Mouse (Mus musculus) megakaryocyte progenitor cell, adult 5-6 weeks (primary cell): ENCODE measurements at regions not wholly inside any gene's neighbourhood (a gene's known extent, or its start where the extent isn't known, plus 50 kb on each side); places are given as distances from the start of the nearest gene placed in this dataset.
A peak's percentile ranks its signal among the peaks of the same experiment; 100 is the strongest.

ENCODE experiments used
- ATAC-seq: replicated peaks from 2 replicates; pipeline ENCODE4 v1.8.0; 2016; ENCODE audit warnings: mild to moderate bottlenecking, moderate TSS enrichment, inconsistent platforms; ENCODE audit not compliant: poor library complexity

DNA sequence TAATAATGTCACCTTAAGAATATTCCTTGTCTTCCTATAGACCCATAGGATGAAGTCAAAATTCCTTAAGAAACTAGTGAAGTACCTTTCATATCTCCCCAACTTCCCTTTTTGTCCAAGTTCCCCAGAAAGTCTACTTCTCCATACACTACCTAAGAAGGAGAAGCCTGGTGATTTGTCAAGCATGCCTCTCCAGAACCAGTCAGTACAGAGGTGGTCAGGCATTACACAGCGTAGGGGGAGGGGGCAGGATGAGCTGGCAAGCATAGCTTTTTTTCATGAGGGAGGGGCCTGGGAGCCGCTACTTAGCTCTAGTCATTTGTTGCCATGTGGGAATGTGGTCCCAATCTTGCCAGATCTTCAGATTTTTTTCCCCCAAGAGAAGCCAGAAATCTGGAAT lies 54.0 kb upstream of the Satb2 start:
- peak; percentile 71 for ATAC-seq

DNA sequence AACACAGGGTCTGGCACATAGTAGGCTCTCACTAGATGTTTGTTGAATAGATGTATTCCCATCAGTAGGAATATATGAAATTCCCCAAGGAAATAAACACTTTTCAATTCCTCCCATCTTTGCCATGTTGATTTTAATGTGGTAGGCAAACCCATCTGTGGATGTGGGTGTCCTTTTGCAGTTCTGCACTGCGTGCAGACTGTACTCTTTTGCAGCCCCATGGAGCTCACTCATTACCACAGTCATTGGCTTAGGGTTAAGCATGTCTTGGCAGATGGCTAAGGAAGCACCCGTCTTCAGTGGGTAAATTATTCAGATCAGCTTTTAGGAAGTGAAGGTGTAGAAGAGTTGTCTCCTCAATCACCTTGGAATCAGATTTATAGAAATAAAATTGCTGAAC lies 54.8 kb upstream of the Satb2 start:
- ATAC-seq: no peak

DNA sequence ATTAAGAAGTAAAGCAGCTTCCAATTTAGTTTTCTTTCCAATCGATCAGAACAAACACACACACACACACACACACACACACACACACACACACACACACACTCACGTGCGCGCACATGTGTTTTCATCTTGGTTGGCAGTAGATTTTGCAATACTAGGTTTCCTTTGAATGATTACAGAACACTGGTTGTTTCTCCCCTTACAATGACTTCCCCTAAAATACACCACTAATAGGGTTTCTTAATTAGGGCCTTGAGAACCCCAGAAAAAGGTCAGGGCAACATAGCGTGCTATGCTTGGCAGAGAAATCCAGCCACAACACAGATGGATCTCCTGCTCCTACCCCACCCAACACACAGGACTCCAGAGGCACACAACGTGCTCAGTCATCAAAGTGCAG lies 56.0 kb upstream of the Satb2 start:
- ATAC-seq: peak; percentile 80

DNA sequence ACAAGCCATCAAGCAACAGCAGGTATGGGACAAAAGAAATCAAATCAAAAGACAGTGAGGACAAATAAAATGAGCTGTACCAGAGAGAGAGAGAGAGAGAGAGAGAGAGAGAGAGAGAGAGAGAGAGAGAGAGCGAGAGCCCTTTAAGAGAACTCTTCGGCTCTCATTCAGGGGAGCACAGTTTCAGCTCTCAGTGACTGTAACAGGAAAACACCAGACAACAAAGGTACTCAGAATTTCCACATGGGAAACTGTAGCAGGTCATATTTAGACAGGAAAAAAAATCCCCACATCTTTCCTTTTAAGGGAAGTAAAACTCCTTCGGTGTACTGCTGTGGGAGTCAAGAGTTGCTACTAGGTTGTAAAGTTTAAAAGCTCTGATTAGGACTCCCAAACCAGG lies 57.9 kb upstream of the Satb2 start:
- no peak for ATAC-seq

DNA sequence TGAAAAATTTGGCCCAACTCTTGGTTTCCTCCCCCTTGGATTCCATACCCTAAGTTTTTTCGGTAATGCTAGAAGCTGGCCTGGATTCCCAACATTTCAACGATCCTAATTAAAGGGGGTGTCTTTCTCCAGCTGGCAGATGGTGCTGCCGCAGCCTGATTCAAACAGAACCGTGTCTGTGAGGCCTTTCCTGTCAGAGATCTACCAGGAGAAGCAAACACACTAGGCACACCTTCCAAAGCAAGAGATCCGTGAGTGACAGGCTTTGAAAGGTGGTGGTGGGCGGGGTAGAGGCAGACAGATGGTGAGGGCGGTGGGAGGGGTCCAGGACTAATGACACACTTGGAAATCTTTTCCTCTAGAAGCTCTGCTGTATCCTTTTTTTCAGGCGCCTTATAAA lies 61.8 kb upstream of the Satb2 start:
- ATAC-seq: no peak

DNA sequence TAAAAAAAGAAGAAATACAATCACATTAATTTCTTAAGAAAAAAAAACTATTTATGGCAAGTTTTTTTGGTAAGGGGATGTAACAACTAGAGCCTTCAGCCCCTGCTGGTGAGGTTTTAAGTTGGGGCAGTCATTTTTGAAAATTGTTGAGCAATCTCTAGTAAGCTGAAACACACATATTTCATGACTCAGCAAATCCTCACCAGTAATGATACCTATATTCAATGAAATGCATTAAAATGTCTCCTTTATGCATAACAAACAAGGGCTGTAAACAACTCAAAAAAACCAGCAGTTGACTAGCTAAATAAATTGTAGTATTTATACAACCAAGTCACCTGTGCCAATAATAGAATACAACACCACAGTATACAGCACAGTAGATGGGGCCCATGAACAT lies 63.1 kb upstream of the Satb2 start:
- ATAC-seq: no peak

DNA sequence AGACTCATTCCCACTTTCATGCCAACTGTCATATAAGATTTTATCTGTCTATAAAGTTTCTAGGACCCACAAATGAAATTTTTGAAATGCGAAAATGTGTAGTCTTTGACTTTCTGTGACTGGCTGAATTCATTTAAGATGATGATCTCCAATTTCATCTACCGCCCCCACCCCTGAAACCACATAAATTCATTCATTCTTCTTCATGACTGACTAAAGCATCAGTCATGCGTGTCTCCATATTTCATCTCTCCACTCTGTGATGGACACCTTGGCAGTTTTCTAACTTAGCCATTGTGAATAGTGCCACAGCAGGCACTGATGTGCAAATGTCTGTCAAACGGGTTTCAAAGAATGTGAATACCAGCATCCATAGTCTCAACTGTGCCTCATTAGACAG lies 75.4 kb upstream of the Satb2 start:
- ATAC-seq: no peak

DNA sequence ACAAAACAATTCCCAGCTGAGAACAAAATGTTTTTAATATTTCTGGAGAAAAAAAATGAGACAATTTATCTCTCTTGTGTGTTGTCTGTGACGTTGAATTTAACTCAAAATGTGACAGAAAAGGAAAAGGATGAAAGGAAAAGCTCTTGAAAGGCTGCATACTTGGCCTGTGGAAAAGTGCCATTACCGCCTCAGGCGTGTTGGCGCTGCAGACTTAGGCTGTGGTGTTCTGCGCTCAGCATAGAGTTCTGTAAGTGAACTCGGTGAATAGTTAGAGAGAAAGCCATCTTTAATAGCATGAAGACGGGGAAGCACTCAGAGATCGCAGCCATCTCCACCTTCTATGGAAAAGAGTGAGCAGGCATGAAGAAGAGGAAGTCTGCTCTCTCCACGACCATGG lies 77.5 kb upstream of the Satb2 start:
- no peak for ATAC-seq

DNA sequence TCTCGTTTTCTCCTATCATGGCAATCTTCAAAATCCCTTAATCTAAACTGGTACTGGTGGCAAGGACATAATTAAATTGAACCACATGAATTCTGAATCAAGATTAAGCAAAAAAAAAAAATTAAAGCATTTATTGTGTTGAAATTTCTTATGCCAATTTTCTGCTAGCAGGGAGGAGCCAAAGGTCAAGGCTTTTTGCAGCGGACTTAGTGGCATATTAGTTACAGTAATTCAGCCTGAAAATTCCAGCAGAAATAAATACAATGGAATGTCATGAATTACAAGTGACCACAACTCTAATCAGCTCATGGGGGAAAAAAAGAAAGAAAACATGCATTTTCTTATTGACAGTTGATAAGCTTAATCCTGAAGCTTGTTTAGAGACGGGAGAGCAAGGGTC lies 80.8 kb upstream of the Satb2 start:
- no peak for ATAC-seq

DNA sequence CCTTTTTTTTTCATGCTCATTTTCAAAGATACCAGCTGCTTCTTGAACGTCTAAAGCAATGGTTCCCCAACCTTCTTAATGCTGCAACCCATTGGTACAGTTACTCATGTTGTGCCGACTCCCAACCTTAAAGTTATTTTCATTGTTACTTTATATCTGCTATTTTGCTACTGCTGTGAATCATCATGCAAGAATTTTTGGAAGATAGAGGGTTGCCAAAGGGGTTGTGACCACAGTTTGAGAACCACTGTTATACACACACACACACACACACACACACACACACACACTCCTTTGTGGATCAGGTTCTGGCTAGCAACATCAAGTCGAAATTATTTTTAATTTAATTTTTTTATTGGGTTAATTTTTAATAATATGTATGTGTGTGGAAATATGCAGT lies 96.8 kb upstream of the Satb2 start:
- no peak for ATAC-seq

DNA sequence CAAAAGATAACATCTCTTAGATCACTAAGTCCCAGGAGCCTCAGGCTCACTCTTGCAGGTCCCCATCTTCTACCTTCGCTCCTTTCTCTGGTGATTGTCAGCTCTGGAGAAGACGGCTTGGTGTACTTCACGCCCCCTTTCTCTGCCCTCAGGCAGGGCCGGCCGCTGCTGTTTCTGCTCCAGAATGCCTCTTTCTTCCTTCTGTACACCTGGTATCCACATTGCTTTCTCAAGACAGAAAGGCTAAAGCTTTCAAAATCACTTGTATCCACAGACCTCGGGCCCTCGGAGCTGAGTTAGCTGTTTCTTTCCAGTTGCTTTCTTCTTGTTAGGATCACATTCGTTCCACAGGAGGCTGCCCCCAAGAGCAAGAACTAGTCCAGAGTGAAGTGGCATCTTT lies 98.2 kb upstream of the Satb2 start:
- ATAC-seq: no peak

DNA sequence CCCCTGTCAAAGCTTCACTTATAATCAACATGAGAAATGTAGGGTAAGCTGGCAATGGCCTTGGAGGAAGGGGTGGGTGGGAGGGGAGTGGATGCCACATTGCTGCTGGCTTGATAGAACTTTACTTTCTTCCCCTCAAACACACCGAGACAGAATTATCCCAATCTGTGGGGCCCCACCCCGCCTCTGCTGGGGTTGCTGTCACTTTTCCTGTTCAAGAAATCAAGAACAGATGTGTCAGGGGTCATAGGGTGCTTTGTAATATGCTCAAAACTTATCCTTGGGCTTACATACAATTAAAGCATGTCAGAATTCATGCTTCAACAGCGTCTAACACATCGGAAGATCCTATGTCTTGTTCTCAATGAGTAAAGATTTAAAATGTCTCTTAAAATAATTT lies 101.9 kb upstream of the Satb2 start:
- ATAC-seq: no peak

DNA sequence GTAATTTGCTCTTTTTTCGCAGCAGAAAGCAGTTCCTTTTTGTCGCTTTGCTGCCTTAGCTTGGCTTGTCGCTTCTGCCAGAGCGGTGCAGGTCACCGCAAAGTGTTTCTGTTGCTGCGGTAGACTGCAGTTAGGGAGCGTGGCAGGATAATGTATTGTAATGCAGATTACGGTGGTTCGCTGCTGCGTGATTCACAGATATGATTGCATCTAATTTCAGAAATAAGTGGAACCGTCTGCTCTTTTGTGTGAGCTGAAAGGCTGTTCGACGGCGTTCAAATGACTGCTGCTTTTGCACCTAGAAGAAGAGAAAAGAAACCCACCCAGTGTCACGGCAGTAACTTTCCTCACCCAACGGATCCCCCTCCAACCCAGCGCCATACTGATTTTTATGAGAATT lies 104.7 kb upstream of the Satb2 start:
- ATAC-seq: no peak

DNA sequence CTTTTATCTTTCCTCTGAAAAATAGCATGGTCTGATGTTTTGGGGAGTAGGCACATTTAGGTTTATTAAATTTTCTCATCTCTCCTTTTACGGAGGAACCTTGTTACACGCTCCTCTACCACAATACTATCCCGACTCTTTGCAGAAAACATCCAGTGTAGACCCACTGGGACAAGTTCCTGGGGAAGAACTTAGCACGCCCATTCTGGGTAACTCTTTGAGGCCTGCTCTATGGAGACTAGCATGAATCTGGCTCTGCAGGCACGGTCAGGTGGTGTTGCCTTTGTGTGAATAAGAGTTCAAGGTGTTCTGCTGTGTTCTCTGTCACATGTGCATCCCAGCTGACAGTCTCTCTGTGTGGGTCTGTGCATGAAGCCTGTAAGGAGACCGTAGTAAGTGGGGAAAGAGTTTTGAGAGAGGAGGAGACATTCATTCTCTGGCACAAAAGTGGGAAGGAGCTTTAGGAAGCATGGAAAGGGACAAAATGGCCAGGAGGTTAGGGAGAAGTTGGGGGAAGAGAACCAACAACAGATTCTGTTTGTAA lies 105.2 kb upstream of the Satb2 start:
- no peak for ATAC-seq

DNA sequence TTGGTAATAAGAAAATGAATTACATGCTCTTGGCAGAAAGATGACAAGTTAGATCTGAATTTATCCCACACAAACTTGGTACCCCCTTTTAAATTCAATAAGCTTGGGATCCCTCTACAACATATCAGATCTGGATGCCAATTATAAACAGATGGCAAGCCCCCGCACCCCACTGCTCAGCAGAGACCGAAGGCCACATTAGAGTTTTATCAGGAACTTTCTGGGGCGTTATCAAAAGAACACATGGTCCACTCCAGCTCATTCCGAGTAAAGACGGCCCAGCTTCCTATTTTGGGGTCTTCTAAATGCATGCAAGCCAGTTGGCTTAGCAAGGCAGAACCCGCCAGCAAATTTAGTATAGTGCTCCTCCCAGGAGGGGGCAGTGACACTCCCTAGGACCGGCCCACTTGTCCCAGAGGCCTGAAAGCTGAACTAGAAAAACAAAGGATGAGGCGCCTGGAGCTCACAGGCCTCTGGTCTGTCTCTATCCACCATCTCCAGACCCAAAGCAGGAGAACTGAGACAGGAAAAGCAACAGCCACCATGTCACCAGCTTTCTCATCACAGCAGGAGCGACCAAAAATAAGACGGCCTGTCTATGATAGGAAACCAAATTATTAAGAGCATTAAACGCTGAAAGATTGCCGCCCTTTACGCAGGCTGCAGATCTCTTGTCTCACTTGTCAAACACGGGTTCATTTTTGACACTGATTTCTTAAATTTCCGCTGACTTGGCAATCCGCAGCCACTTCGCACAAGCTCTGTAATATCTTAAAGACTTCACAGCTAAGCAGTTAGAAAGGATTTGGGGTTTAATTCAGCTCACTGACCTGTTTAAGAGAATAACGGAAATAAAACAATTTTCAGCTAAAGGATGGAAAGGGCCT lies 117.2 kb upstream of the Satb2 start:
- no peak for ATAC-seq

DNA sequence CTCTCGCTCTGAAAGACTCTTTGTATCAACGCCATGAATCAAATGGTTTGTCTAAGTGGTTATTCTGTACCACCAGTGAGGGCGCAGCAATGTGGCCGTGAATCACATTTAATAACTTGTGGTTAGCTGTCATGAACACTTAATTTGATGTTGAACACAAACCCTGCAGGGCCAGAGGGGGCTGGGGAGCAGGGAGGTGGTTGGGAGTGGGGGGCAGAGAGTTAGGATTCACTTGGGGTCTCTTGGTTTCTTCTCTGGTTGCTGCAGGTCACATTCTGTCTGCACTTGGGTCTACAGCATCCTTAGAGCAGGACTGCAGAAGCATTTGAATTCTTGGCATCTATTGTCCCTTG lies 117.8 kb upstream of the Satb2 start:
- no peak for ATAC-seq

DNA sequence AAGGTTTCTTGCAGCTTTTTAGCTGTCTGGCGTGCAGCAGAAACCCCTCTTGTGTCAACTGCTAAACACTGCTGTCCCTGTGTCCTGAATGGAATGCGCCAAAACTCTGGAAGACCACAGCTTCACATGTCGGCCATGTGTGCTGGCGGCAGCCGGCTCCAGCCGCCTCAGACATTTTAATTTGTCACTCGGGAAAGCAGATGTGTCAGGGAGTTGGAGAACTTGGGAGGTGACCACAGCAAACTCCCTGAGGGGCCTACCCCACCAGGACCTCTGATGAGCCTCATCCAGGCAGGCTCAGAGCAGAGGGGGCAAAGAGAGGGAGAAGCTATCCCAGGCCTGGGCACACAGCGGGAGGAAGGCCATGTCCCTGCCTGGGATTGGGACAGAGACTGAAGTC lies 118.3 kb upstream of the Satb2 start:
- ATAC-seq: no peak

DNA sequence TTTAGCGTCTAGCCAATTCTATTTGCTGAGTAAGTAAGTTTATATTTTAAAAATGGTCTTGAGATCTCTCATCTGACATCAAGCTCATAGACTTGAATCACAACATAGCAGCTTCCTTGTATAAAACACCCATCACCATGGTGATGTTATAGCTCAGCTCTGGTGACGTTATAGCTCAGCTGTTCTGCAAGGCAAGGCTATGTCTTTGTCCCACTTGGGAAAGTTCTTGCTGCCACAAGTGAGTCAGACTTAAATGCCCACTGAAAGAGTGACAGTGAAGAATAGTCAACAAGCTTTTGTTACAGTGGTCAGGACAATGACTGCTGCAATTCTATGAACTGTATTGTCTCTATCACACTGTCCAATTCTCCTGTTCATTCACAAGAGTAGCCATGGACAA lies 122.2 kb upstream of the Satb2 start:
- ATAC-seq: no peak

DNA sequence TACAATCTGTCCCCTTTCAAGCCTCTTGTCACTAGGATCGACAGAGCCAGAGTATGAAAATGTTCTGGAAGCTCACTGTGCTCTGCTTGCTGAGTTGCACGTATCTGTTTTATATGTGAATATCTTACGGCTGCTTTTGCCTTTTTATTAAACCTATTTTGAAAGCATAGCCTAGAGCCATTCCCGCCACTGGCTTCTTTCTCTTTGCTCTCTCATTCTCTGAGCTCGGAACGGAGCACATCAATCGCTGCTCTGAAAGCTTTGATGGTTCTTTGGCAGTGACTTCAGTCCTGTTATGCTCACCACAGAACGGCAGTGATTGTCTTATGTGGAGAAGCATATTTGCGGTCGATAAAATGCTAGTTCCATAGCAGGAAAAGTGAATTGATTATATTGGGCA lies 128.9 kb upstream of the Satb2 start:
- no peak for ATAC-seq

DNA sequence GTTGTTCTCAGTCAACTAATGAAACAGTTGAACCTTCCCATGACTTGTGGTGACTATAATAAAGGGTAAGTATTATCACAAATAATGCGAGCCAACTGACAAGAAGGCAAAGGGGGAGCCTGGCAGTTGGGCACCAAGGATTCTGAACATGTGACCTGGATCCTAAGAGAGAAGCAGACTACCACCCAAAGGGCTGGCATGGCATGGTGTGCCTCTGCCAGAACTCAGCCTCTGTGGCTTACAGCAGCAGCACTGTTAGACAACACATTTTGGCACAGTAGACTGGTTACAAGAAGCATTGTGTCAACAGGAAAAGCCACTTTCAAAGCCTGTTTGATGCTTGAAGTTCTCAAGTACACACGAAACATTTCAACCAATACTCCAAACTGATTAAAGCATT lies 142.2 kb upstream of the Satb2 start:
- no peak for ATAC-seq

DNA sequence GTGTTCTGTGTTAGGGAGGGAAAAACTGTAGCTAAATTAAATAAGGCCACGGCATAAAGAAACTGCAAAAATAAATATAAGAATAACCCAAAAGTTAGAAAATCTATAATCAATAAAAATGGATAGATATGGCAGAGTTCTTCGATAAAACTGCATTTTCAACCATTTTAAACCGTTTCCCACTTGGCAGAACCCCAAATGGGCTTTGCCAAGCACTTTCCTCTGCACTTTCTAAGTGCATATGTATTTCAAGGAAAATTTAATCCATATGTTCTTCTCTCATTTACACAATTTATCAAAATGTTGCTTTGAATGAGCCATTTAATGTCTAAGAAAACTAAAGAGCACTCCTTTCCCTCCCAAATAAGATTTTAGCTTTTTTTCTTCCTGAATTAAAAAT lies 165.7 kb upstream of the Satb2 start:
- ATAC-seq: no peak

DNA sequence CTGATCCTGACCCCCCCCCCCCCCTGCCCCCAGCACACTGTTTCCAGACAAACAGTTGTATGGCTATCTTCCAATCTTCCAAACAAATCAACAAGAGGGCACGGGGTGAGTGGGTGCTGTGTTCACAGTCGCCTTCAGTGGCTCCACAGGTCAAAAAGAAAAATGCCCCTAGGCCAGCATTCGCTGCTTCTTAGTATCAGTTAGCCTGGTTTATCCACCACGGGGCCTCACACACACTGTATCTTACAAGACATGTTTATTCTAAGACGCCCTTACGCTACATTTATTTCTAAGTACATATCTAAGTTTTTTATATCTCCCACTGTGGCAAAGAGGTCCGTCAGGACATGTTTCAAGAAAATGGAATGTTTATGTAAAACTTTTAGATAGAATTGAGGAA lies 177.4 kb upstream of the Satb2 start:
- ATAC-seq: no peak

DNA sequence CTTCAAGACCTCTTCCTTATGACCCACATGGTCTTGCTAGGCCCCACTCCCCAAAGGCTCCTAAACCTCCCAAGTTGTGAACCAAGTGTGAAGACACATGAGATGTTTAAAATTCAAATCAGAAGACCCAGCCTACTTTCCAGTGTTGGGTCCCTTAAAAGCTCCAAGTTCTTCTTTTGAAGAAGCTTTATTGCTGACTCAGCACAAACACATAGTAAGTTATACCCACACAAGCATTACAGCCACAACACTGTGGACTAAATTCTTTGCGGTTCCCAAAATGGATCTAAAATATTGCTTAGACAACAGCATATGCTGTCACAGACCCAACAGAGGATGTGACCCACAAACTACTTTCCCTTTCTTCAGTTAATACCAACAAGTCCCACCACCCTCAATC lies 186.0 kb upstream of the Satb2 start:
- no peak for ATAC-seq
